Mouse (Mus musculus): ENCODE measurements around the gene Lins1.

DNA sequence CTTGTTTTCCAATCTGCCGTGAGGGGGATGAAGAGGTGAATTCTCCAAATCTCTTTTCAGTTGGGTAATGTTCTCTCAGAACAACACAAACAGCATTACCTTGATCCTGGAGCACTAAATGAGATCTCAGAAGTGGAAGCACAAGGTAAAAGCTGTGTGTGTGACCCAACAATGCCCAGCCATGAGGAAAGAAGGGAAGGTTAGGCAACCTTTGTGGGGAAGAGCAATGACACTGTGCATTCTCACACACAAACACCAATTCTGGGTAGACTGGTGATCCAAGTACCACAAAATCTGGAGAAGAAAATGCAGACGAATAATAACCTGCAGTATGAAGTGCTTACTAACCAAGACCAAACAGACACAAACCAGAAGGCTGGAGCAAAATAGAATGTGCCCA, 13.9 kb upstream of the Lins1 start:
- no peak for TF ChIP-seq CTCF (IDR thresholded peaks at IDR 0.05; ENCODE audit: control insufficient read depth, insufficient read depth, insufficient read length)
- TF ChIP-seq MYOG (IDR thresholded peaks at IDR 0.05; ENCODE audit: control insufficient read depth, extremely low read depth, insufficient read length) = no peak
- TF ChIP-seq USF1 (IDR thresholded peaks at IDR 0.05; ENCODE audit: low read depth) = no peak
- TF ChIP-seq FOSL1 (IDR thresholded peaks at IDR 0.05; ENCODE audit: insufficient read depth, low read length, poor library complexity, severe bottlenecking) = no peak
- no peak for TF ChIP-seq MAX (IDR thresholded peaks at IDR 0.05)

Measured in C2C12 (cell line).